Mouse (Mus musculus): ENCODE results near the gene Cpne4.

- TF ChIP-seq GATA1 (IDR thresholded peaks at IDR 0.05; ENCODE audit: borderline replicate concordance, low read length) (no peak), FLI1 (IDR thresholded peaks at IDR 0.05; ENCODE audit: low read length) (no peak)
Observed at GRCm38 (mm10) chr9:105069106-105069505, 522.0 kb downstream of the Cpne4 start.

Measured in megakaryocyte, embryonic 14.5 days (primary cell).